Mouse (Mus musculus) adrenal gland, adult 2 months (tissue): ENCODE data around the gene Gm17332. TPM values are rescaled to one million over a fixed set of nuclear protein-coding genes. Genes with fewer than 3 reads are reported as not detected.
"Not testable (repeated sequence)": the region's sequence is repeated elsewhere in the genome, so short reads cannot be mapped to it uniquely, and the experiment has no call there.

Experiments
- DNase-seq: peaks from one replicate; pipeline ENCODE4 v3.0.0; 2021
- long read RNA-seq: library from polyadenylated mRNA; stranded (forward); transcript quantifications from one replicate; pipeline ENCODE4 v2.0.0, GENCODE M21; 2021
- polyA plus RNA-seq: library from polyadenylated mRNA; depleted of rRNA; stranded (reverse); fragments of >200 nt; gene quantifications from 2 replicates; pipeline ENCODE4 v1.2.3, GENCODE M21; 2012; rRNA removed
- total RNA-seq, 2 experiments: library from RNA; stranded (reverse); gene quantifications; 2 replicates each; pipeline ENCODE4 v1.2.3; 2021

Gene Gm17332
- total RNA-seq (not detected), polyA plus RNA-seq (not detected in 2 replicates)
- long read RNA-seq: 0 reads

GRCm38 (mm10) chr11:31182362-31182761 is at the start of gene Gm17332:
Gm17332 (minus strand) TSS chr11:31182462.
- DNase-seq: no peak

DNA sequence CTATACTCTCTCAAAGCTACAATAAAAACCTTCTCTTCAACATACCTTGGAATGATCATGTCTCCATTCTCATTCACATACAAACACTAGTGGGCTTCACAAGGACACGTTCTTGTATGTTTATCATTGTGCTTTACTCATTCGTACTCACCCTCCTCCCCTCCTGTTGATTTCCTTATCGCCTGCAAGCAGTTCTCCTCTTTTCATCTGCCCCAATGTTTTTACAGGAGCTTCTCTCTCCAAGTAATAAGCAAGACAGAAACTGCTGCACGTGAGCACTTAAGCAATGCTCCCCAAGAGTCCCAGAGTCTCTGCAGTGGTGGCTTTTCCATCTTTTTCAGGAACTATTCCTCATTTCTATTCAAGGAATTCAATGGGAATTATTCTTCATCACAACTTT is 47.7 kb upstream of the Gm17332 start:
- DNase-seq: no peak

DNA sequence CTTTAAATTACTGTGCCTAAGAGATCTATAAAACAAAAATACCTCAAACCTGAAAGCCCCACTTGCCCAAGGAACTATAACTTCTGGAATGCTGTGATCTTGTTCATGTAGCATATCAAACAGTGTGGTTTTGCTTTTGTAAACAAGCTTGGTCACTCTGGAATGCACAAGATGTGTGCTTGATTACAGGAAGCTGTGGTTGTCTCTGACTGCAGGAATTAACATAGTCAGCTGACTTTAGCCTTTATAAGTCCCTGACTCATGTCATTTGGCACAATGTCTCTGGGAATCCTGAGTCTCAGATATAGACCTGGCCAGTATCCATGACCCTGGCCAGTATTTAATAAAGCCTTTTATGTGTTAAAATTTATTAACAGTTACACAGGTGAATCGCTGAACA is 43.1 kb upstream of the Gm17332 start:
- DNase-seq: peak; percentile 14

GRCm38 (mm10) chr11:31218009-31218408 is 35.7 kb upstream of the Gm17332 start:
- DNase-seq: no peak

DNA sequence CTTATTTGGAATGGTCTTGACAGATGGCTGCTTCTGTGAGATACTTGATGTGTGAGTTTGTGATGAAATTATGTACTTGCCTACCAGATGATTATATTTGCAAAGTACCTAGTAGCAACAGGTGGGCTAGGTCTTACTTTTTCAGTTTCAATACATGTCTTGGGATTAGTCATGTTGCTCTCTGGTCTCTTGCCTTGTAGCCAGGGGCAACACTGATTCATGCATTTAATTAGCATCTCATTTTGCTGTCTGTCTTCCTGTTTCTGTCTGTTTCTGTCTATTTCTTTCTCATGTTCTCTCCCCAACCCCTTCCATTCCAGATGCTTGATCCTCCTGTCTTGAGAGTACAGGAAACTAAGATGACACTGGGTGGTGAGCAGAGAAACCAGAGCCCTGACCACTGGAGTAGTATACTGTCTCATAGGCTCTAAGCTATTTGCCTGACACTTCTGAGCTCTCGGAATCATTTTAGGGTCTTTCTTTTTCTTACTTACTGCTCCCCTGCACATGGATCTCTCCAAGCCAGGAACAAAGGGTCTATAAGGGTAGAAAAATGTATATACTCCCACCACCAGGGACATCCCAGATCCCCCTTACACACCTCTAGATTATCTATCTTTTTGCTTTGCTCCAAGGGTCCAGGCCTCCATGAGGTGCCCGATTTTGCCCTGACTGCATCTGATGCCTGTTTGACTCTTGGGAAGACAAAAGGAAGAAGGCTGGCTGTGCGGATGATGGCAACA is 13.5 kb upstream of the Gm17332 start:
- DNase-seq: no peak

DNA sequence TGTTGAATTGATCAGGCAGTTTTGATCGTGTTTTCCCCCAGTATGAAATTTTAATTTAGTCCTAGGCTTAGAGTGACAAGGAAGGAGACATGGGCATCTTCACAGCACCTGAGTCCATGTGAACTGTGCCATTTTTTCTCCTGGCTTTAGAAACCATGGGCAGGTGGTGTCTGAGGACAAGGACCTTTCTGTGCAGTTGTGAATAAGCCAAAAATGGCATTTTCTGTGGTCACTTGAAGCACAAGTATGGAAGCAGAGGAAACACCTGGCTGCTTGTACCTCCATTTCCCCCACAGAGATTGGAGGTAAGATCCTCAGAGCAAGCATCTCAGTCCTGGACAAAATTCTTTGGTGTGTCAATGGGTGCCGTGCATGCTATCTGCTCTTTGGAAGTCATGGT is 12.5 kb upstream of the Gm17332 start:
- no peak for DNase-seq

DNA sequence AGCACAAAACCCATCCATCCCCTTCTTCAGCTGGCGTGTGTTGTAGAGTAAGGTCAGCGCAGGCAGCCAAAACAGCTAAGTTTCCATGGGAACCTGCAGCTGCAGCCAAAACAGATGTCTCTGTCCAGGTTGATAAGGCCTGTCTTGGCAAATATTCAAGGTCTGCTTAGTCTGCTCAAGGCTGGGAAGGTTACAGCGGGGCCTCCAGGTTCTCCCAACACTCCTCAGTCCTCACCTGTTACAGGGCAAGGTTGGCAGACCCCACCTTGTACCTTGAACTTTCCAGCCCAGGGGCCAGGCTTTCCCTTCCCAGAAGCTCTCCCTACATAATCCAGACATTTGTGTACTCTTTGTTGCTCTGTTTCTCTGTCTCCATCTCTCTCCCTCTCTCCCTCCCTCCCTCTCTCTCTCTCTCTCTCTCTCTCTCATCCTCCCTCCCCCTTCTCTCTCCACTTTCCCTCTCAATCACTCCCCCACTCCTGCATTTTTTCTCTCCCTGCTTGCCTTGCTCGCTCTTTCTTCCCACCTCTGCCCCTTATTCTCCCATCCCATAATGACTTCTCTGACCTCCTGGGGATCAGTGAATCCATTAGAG is 12.1 kb downstream of the Gm17332 start:
- peak; percentile 73 for DNase-seq

- peak; percentile 42 for DNase-seq
Observed at GRCm38 (mm10) chr11:31169161-31170051, 12.9 kb downstream of the Gm17332 start.

DNA sequence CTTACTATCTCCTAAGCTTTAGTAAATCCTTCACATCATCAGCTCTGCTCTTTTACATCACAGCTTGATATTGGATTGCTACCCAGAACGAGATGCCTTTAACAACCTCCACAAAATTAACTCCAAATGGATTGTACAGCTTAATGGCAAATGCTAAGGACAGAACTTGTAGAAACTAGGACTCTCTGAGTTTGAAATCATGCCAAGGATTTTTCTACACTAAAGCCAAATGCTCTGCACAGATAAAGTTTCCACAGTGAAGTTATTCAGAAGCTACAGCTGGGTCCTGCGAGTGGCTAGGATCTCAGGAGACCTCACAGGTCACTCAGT is 13.5 kb downstream of the Gm17332 start:
- DNase-seq: no peak

DNA sequence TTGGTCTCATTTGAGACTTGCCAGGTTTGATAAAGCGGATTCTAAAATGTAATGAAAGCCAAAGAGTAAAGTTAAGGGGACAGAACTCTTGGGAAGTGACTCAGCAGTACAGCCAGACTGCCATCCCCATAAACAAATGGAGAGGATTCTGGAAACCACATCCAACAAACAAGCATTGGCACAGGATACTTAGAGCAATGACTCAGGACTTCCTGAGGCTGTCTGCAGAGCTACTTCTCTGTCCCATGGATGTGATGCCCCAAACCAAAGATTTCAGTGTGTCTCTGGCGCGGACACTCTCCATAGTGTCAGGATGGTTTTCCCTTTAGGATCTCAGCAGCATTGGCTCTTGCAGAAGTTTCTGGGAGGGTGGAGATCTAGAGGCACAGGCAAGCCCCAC is 25.2 kb downstream of the Gm17332 start:
- DNase-seq: no peak

- not testable (repeated sequence) for DNase-seq
Observed at GRCm38 (mm10) chr11:31138394-31138793, 43.9 kb downstream of the Gm17332 start.

GRCm38 (mm10) chr11:31134824-31135223 is 47.4 kb downstream of the Gm17332 start:
- DNase-seq: not testable (repeated sequence)

- DNase-seq: not testable (repeated sequence)
Observed at GRCm38 (mm10) chr11:31133726-31134125, 48.5 kb downstream of the Gm17332 start.

Other genes starting within 250 kb of the Gm17332 start
- 10 to 100 TPM; 56.3 to 66.0 TPM for gene Erlec1, start 228.1 kb downstream of the Gm17332 start, total RNA-seq
- gene Erlec1, start 228.1 kb downstream of the Gm17332 start, polyA plus RNA-seq: 16.9 and 20.1 TPM in 2 replicates
- 10 to 100 TPM in 1 of 2 experiments, 1 to 10 TPM in 1; 8.6 to 12.3 TPM for gene Chac2, start 196.1 kb downstream of the Gm17332 start, total RNA-seq
- gene Chac2, start 196.1 kb downstream of the Gm17332 start, polyA plus RNA-seq: 1.2 and 2.3 TPM in 2 replicates
- 1 to 10 TPM in 1 of 2 experiments, under 1 TPM in 1; 0.63 to 1.2 TPM for gene Stc2, start 187.6 kb upstream of the Gm17332 start, total RNA-seq
- gene Stc2, start 187.6 kb upstream of the Gm17332 start, polyA plus RNA-seq: 0.30 and 0.39 TPM in 2 replicates